Mouse (Mus musculus) liver, adult 2 months (tissue): Measurements from ENCODE around the gene Zscan26. TPM values are rescaled to one million over a fixed set of nuclear protein-coding genes. Genes with fewer than 3 reads are reported as not detected.

ENCODE experiments used
- DNase-seq: peaks from one replicate; pipeline ENCODE4 v3.0.0-alpha.2; 2011; ENCODE audit warnings: low read depth, low spot score; ENCODE audit errors: extremely low read depth
- H3K27ac ChIP-seq: fragments of 200-500 bp; replicated peaks from 2 replicates; pipeline ENCODE4 v1.5.1; 2012; ENCODE audit warnings: low read depth, mild to moderate bottlenecking, control low read depth, inconsistent platforms, low read length; ENCODE audit not compliant: insufficient read depth
- H3K27me3 ChIP-seq: fragments of 200-500 bp; 2 replicates; pipeline ENCODE4 v1.6.1; 2012; ENCODE audit warnings: mild to moderate bottlenecking, moderate library complexity, low read length, inconsistent platforms; ENCODE audit not compliant: control insufficient read depth, insufficient read depth
- H3K36me3 ChIP-seq: fragments of 200-500 bp; 2 replicates; pipeline ENCODE4 v1.6.1; 2012; ENCODE audit warnings: low read length, inconsistent platforms; ENCODE audit not compliant: control insufficient read depth, insufficient read depth
- H3K4me1 ChIP-seq: fragments of 200-500 bp; 2 replicates; pipeline ENCODE4 v1.6.1; 2011; ENCODE audit warnings: low read length; ENCODE audit not compliant: control insufficient read depth, insufficient read depth
- H3K4me3 ChIP-seq: fragments of 200-500 bp; 2 replicates; pipeline ENCODE4 v1.5.1; 2011; ENCODE audit warnings: low read depth, mild to moderate bottlenecking, control low read depth, low read length, moderate library complexity; ENCODE audit not compliant: insufficient read depth
- H3K79me2 ChIP-seq: fragments of 200-500 bp; 2 replicates; pipeline ENCODE4 v1.6.1; 2012; ENCODE audit warnings: inconsistent platforms, mild to moderate bottlenecking, low read length, moderate library complexity; ENCODE audit not compliant: control insufficient read depth, insufficient read depth
- H3K9ac ChIP-seq: fragments of 200-500 bp; 2 replicates; pipeline ENCODE4 v1.6.1; 2012; ENCODE audit warnings: low read depth, mild to moderate bottlenecking, control low read depth, inconsistent platforms, low read length
- CTCF ChIP-seq: fragments of 200-500 bp; IDR thresholded peaks from 2 replicates; pipeline ENCODE4 v1.5.1; 2011; ENCODE audit warnings: low read depth, low read length, control low read depth
- POLR2A ChIP-seq: fragments of 200-500 bp; IDR thresholded peaks from 2 replicates; pipeline ENCODE4 v1.6.1; 2011; ENCODE audit warnings: low read length, control low read depth; ENCODE audit not compliant: insufficient read depth; ENCODE audit errors: extremely low read depth
- WGBS: fragments of 180-500 bp; shearing (Covaris S2); methylation state at CpG from one replicate; pipeline ENCODE4 v1.1.7; 2018; 5-methylcytosine and 5-hydroxymethylcytosine counted together
- polyA plus RNA-seq: library from polyadenylated mRNA; depleted of rRNA; stranded (reverse); fragments of >200 nt; gene quantifications from 2 replicates; pipeline ENCODE4 v1.2.3, GENCODE M21; 2012
- total RNA-seq: library from RNA; depleted of rRNA; stranded (reverse); fragments of >200 nt; gene quantifications from 2 replicates; pipeline ENCODE4 v1.2.3, GENCODE M21; 2014

Gene Zscan26
- total and polyA plus RNA-seq, 2 experiments: 12.1 to 33.4 TPM

- Histone ChIP-seq H3K79me2 (no peaks in the 10 kb centered on the region), H3K27me3 (no peaks in the 10 kb centered on the region), H3K4me3 (no peak overlapping the region), H3K9ac (no peak overlapping the region), H3K4me1 (no peaks in the 10 kb centered on the region), H3K27ac (no peak overlapping the region), H3K36me3 (no peaks in the 10 kb centered on the region)
- WGBS: 89% methylated on average over 6 of the region's 6 CpGs
- TF ChIP-seq POLR2A: no peak
- no peak for TF ChIP-seq CTCF
- no peak for DNase-seq
Measured at GRCm38 (mm10) chr13:21417298-21418010, 36.1 kb downstream of the Zscan26 start.

- no peak for TF ChIP-seq POLR2A
- TF ChIP-seq CTCF: no peak
- 96% methylated on average over 2 of the region's 2 CpGs for whole genome bisulfite sequencing
- H3K4me1 ChIP-seq: no peaks in the 10 kb centered on the region
- H3K79me2 ChIP-seq: no peaks in the 10 kb centered on the region
- DNase-seq: no peak
- no peak overlapping the region for H3K4me3 ChIP-seq
- no peaks in the 10 kb centered on the region for H3K27me3 ChIP-seq
- H3K9ac ChIP-seq: no peak overlapping the region
- no peaks in the 10 kb centered on the region for H3K36me3 ChIP-seq
- H3K27ac ChIP-seq: no peak overlapping the region
Measured at GRCm38 (mm10) chr13:21415750-21416149, 37.8 kb downstream of the Zscan26 start.

GRCm38 (mm10) chr13:21415266-21415665 lies 38.3 kb downstream of the Zscan26 start:
- H3K79me2 ChIP-seq: no peaks in the 10 kb centered on the region
- H3K36me3 ChIP-seq: no peaks in the 10 kb centered on the region
- no peak overlapping the region for H3K9ac ChIP-seq
- no peak for TF ChIP-seq CTCF
- TF ChIP-seq POLR2A: no peak
- 60% methylated on average over 4 of the region's 4 CpGs for WGBS
- no peak for DNase-seq
- H3K27ac ChIP-seq: no peak overlapping the region
- no peak overlapping the region for H3K4me3 ChIP-seq
- H3K27me3 ChIP-seq: no peaks in the 10 kb centered on the region
- no peaks in the 10 kb centered on the region for H3K4me1 ChIP-seq

GRCm38 (mm10) chr13:21414231-21415212 lies 39.0 kb downstream of the Zscan26 start:
- no peak overlapping the region for H3K9ac ChIP-seq
- H3K4me1 ChIP-seq: no peaks in the 10 kb centered on the region

GRCm38 (mm10) chr13:21408805-21409459 lies 44.6 kb downstream of the Zscan26 start:
- H3K79me2 ChIP-seq: no peaks in the 10 kb centered on the region
- DNase-seq: no peak
- peak overlapping the region; percentile 9; the same call in 1 of the 2 replicates for H3K9ac ChIP-seq
- H3K36me3 ChIP-seq: no peaks in the 10 kb centered on the region
- H3K4me3 ChIP-seq: peak overlapping the region; percentile 50
- TF ChIP-seq CTCF (no peak), POLR2A (no peak)
- no peaks in the 10 kb centered on the region for H3K27me3 ChIP-seq
- 65% methylated on average over 11 of the region's 11 CpGs for WGBS
- H3K4me1 ChIP-seq: no peaks in the 10 kb centered on the region
- H3K27ac ChIP-seq: no peak overlapping the region

More at GRCm38 (mm10) chr13:21414231-21415212, 39.0 kb downstream of the Zscan26 start:
- H3K36me3 ChIP-seq: no peaks in the 10 kb centered on the region
- no peaks in the 10 kb centered on the region for H3K79me2 ChIP-seq
- TF ChIP-seq POLR2A (no peak), CTCF (no peak)
- no peak overlapping the region for H3K4me3 ChIP-seq
- WGBS: 60% methylated on average over 15 of the region's 15 CpGs
- no peak for DNase-seq
- no peak overlapping the region for H3K27ac ChIP-seq
- H3K27me3 ChIP-seq: no peaks in the 10 kb centered on the region
